Mouse (Mus musculus) kidney, postnatal 10 days (tissue): ENCODE measurements around the gene Mrps7.

Experiments
- DNase-seq: peaks from one replicate; pipeline ENCODE4 v3.0.0; 2021; ENCODE audit warnings: mixed read lengths

Mrps7 gene

GRCm38 (mm10) chr11:115603476-115604303, at the start of gene Mrps7, which contains the start of gene Gga3:
Mrps7 (plus strand) TSS chr11:115603925.
Gga3 (minus strand) TSS chr11:115604051.
- DNase-seq, result peak; percentile 96

- no peak for DNase-seq
Observed at GRCm38 (mm10) chr11:115555717-115556116, 48.0 kb upstream of the Mrps7 start.

DNA sequence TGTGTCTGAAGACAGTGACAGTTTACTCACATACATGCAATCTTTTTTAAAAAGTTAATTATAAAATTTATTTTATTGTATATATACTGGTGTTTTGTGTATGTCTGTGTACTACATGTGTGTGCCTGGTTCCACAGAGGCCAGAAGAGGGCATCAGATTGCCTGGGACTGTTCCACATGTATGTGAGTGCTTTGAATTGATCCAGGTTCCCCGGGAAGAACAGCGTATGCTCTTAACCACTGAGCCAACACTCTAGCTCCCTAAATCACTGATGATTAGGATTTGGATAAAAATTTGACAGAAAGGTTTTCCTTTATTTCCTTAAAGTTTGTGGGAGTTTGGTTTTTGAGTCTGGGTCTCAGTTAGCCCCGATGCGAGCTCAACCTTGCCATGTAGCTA, 40.3 kb upstream of the Mrps7 start:
- DNase-seq, result no peak

GRCm38 (mm10) chr11:115564064-115564809, 39.5 kb upstream of the Mrps7 start, which contains the start of gene Nup85:
Nup85 (plus strand) TSS chr11:115564434.
- peak; percentile 99 for DNase-seq

DNA sequence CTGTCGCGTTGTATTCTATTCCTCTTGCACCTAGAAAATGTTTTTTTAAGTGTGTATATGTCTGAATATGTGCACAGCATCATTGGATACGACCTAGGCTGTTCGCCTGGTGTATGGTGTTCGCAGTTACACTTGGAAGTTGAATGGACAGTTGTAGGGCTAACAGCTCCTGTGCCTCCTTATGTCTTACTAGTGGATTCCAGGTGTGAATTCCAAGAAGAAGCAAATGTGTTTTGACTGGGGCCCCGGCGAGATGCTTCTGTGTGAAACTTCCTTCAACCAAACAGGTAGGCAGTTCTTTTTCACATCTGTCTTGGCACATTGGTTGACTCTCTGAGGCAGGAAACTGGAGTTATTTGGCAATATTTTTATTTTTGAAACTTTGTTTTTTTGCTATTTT, 38.8 kb upstream of the Mrps7 start:
- no peak for DNase-seq

DNA sequence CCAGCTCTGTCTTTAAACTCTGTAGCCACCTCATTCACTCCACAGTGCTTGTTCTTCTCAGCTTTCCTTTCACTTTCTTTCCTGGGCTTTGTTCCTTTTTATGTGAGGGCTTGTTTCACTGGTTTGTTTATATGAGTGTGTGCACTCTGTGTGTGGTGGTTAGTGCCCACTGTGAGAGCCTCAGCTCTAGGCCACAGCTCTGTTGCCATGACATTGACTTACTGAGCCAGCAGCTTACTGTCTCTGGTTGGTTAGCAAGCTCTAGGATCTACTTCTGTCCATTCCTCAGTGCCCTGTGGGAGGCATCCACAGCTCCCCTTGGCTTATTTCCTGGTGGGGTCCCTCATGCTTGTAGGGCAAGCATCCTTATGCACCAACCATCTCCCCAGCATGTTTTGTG, 24.6 kb upstream of the Mrps7 start:
- no peak for DNase-seq

- no peak for DNase-seq
Observed at GRCm38 (mm10) chr11:115582913-115583606, 20.7 kb upstream of the Mrps7 start.

DNA sequence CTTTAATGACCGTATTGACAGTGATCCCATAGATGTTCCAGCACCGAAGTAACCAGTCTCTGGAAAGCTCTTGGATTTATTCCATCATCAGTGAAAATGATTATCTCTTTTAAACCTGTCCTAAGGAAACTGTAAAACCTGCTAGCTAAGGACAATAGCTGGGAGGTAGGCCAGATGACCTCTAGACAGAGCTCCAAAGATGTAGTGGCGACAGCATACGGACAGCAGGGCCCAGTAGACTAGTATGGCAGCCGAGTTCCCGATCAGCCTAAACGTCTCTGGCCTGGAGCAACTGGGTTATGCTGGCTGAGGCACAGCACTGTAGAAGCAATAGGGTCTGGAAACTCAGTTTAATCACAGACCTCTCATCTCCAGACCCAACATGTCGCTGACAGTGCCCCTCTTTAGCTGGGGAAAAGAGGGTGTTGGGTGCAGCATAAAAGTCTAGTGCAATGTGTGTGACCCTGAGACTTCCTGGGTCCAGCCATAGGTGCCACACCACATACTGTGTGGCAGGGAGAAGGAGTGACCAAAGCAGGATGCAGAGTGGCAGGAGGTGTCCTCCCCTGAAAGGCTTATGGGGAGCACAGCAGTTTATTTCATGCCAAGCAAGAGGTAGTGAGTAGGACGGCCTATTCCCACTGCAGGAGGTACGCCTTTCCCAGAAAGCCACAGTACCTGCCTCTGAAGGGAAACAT, 19.2 kb upstream of the Mrps7 start:
- no peak for DNase-seq

GRCm38 (mm10) chr11:115585573-115586100, 18.1 kb upstream of the Mrps7 start:
- no peak for DNase-seq

DNA sequence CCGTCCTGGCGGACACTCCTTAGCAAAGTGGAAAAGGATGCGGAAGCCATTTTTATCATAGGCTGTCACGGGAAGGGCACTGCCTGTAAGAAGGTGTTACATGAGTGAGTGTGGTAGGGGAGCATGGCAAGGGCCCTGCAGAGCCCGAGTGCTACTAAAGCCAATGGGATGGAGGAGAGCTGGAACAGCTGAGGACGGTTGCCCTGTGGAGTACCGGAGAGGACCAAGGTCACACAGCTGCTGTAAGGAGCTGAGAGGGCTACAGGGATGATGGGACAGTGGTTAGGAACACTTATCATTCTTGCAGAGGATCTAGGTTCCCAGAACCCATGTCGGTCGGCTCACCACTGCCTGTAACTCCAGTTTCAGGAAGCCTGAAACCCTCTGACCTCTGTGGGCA, 17.3 kb upstream of the Mrps7 start:
- DNase-seq, result no peak

DNA sequence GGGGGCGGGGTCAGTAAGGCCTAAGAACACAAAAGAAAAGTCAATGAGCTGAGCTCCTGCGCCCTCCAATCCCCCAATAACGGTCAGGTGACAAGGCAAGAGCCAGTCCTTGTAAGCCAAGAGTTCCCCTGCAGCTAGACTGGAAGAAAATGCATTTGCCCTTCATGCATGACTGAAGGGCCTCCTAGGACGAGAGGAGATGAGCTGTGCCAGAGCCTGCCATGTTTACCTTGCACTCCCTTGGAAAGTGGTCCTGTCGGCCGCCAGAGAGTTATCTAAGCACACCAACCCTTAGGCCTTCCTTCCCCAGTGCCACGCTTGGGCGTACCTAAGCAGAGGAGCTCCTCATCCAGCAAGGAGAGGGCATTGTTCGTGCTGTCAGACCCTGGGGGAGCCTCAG, 15.7 kb upstream of the Mrps7 start:
- no peak for DNase-seq

DNA sequence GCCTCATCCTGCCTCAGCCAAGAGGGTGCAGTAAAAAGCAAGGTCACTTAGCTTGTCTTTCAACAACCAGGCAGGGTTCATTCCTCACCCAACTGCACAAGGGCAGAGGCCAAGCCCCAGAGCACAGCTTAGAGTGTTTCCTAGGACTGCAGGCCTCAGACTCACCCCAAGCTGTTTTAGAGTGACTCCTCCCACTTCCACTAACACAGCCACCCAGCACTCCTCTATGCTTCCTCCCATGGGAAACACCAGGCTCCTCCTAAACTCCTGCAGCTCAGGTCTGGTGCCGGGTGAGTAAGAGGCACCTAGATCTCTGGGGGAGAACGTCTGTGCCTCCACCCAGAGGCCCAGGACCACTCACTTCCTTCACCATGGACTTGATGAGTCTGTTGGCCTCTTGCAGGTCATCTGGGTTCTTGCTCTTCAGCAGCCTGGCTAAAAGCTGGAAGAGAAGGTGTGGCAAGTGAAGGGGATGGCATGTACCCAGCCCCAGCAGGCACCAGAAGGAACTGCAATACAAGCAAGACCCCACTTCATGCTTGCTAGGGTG, 13.1 kb upstream of the Mrps7 start:
- no peak for DNase-seq

DNA sequence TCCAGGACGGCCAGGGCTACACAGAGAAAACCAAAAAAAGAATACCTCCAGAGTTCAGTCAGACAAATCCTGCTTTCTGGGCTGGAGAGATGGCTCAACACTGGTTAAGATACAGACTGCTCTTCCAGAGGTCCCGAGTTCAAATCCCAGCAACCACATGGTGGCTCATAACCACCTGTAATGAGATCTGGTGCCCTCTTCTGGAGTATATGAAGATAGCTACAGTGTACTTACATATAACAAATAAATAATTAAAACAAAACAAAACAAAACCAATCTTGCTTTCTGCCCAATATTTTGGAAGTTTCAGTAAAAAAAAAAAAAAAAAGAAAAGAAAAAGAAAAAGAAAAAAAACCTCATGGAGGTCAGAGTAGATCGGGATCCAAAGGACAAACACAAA, 8.5 kb upstream of the Mrps7 start:
- no peak for DNase-seq

GRCm38 (mm10) chr11:115598309-115598708, 5.4 kb upstream of the Mrps7 start:
- no peak for DNase-seq

DNA sequence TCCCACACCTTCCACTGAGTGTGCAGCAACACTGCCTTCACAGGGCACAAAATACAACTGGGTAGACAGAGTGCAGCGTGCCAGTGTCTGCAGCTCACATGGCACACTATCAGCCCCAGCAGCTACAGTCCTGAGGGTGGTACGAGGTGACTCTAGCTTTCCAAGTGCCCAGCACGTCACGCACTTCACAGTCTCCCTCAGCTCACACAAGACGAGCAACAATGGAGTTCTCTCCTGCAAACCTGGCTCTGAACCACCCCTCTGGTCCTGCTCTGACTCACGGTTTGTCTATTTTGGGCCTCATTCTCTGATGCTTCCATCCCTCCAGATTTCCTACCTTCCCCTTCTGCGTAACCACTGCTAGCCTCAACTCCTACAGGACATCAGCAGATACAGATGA, 4.0 kb upstream of the Mrps7 start:
- DNase-seq, result no peak

DNA sequence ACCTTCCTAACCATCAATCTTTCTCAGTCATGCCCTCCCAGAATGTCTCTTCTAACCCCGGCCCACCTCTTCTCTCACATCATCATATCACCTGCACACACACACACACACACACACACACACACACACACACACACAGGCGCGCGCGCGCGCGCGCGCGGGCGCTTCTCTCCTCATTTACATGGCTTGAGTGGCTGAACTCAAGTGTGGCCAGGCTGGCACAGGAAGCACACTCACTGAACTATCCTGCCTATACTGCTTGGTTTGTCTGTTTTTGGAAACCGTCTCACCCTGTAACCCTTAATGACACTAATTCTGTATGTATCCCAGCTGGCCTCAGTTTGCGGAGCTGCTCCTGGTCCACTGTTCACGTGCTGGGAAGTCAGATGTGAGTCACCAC, 3.0 kb upstream of the Mrps7 start:
- no peak for DNase-seq

DNA sequence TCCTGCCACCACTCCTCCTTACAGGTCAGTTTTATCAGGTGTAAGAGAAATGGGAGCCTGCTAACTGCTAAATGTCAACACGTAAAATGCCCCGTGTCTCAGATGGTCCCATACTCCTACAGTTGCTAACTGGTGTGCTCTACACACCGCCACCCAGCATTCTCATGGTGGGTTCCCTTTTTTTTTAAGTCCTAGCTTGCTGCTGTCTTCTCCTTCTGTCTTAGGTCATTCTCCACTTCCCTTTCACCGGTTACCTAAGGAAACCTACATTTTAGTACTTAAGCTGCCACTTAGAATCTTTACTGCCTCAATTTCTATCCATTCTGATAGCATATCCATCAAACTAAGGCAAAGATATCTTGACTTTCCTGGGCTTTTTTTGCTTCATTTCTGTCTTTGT, 2.6 kb upstream of the Mrps7 start:
- no peak for DNase-seq

DNA sequence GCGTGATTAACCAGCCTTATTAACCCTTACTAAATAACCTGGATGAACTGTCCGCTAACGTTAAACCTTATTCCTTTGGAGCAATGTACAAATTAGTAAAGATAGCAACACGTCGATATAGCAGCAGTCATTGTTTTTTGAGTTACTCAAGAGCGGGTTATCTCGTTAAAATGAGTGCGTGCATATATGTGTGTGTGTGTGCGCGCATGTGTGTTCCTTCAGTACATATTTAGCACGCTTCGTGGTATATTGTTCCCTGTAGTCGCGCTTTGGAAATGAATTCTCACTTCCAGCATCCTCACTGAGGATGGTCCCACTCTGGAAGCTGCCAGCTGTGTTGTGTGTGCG, 623 bp upstream of the Mrps7 start:
- no peak for DNase-seq

- DNase-seq, result no peak
Observed at GRCm38 (mm10) chr11:115604304-115604696, 575 bp downstream of the Mrps7 start.

DNA sequence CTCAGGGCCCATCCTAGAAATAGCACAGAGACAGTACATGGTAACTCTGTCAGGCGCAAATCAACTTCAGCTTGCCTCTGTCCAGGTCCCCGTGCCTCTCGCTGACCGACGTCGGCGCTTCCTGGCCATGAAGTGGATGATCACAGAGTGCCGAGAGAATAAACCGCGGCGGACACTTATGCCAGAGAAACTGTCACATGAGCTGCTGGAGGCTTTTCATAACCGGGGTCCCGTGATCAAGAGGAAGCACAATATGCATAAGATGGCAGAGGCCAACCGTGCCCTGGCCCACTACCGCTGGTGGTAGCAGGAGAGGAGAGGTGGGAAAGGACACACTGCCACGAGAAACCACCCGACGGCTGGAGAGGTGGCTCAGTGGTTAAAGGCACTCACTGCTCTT, 3.0 kb downstream of the Mrps7 start:
- no peak for DNase-seq

GRCm38 (mm10) chr11:115608421-115609399, 5.0 kb downstream of the Mrps7 start:
- DNase-seq, result no peak
